Comparison of ENCODE assay signal across 8 mouse cellular contexts in the genomic region with DNA sequence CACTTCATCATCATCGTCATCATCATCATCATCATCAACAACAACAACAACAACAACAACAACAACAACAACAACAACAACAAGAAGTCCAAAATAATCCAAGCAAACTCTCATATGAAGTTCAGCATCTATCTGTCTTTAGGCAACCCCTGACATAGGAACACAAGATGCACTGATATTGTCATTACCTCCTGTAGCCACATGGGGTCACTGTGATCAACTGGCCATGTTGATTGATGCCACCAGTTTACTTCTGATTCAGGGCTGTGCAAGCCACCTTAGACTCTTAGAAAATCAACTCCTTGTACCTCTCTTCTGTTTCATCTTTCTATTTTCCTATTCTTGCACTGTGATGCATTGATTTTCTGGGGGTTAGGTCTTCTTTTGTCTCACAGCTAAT.
DNase-seq lines count a peak whose midpoint lies in the region; ATAC-seq and TF ChIP-seq lines count a peak whose summit lies in the region.

No protein-coding gene starts in this region.

- no peaks in the 10 kb centered on the region for H3K9me3 ChIP-seq in ES-E14 (ENCODE audit: control insufficient read depth, insufficient read depth, low read depth, low read length)
- no peaks in the 10 kb centered on the region for H3K9me3 ChIP-seq in forebrain, postnatal 0 days (ENCODE audit: low read length)
- no peaks in the 10 kb centered on the region for H3K9me3 ChIP-seq in lung, embryonic 14.5 days (ENCODE audit: low read depth, low read length)

- in situ Hi-C loops in ES-E14 (cut with MboI; ENCODE audit: low sequenced_read_pairs in 2 of 2, unreplicated experiment in 2 of 2), result no loop called here

- 13% methylated on average over 1 of the region's 1 CpGs for WGBS in forebrain, postnatal 0 days
- WGBS in lung, embryonic 14.5 days, result 6% methylated on average over 1 of the region's 1 CpGs

- TF ChIP-seq CTCF in forebrain, postnatal 0 days (IDR thresholded peaks at IDR 0.05; ENCODE audit: low read depth), result peak; percentile 87
- TF ChIP-seq CTCF in lung, embryonic 14.5 days (IDR thresholded peaks at IDR 0.05; ENCODE audit: low read depth), result peak; percentile 88

- H3K36me3 ChIP-seq in ES-E14 (ENCODE audit: control insufficient read depth, insufficient read depth, low read length, poor library complexity, severe bottlenecking), result no peaks in the 10 kb centered on the region
- no peaks in the 10 kb centered on the region for H3K36me3 ChIP-seq in forebrain, postnatal 0 days (ENCODE audit: insufficient read depth)
- no peaks in the 10 kb centered on the region for H3K36me3 ChIP-seq in lung, embryonic 14.5 days (ENCODE audit: insufficient read depth)

- H3K27ac ChIP-seq in ES-E14 (ENCODE audit: insufficient read depth, low read depth, low read length, poor library complexity, severe bottlenecking), result no peak overlapping the region
- H3K27ac ChIP-seq in forebrain, postnatal 0 days (ENCODE audit: low read depth, low read length), result no peak overlapping the region
- H3K27ac ChIP-seq in lung, embryonic 14.5 days (ENCODE audit: low read depth), result no peak overlapping the region

- no peak overlapping the region for H3K9ac ChIP-seq in ES-E14 (ENCODE audit: insufficient read depth, low read depth, low read length, poor library complexity, severe bottlenecking)
- no peak overlapping the region for H3K9ac ChIP-seq in forebrain, postnatal 0 days
- no peak overlapping the region for H3K9ac ChIP-seq in lung, embryonic 14.5 days

- DNase-seq in 416B (ENCODE audit: low read depth), result peak; percentile 64
- DNase-seq in ES-E14 (ENCODE audit: low read depth, low spot score), result peak; percentile 50
- DNase-seq in cerebellum, adult 11 months, result peak; percentile 5
- peak; percentile 78 for DNase-seq in forebrain, postnatal 0 days
- DNase-seq in kidney, postnatal 10 days, result peak; percentile 70
- DNase-seq in lung, embryonic 14.5 days, result peak; percentile 72
- peak; percentile 80 for DNase-seq in retina, embryonic 14.5 days (ENCODE audit: low spot score)

- no peaks in the 10 kb centered on the region for H3K27me3 ChIP-seq in forebrain, postnatal 0 days (ENCODE audit: insufficient read depth, low read length)
- H3K27me3 ChIP-seq in lung, embryonic 14.5 days (ENCODE audit: insufficient read depth, low read length), result no peaks in the 10 kb centered on the region

- no peak overlapping the region for H3K4me2 ChIP-seq in forebrain, postnatal 0 days (ENCODE audit: low read depth)
- H3K4me2 ChIP-seq in lung, embryonic 14.5 days, result no peak overlapping the region

- peak; percentile 65; the same call in 1 of the 2 replicates for ATAC-seq in forebrain, postnatal 0 days
- peak; percentile 52; the same call in 1 of the 2 replicates for ATAC-seq in lung, embryonic 14.5 days (ENCODE audit: insufficient read depth)
- no peak for ATAC-seq in erythroblast, adult 5-6 weeks (replicated peaks; ENCODE audit: low FRiP score, poor library complexity, severe bottlenecking)

- H3K4me1 ChIP-seq in ES-E14 (ENCODE audit: control insufficient read depth in 2 of 2, insufficient read depth in 2 of 2, low read length in 2 of 2, poor library complexity in 1 of 2), result no peaks in the 10 kb centered on the region
- H3K4me1 ChIP-seq in forebrain, postnatal 0 days (ENCODE audit: insufficient read depth), result no peaks in the 10 kb centered on the region
- no peaks in the 10 kb centered on the region for H3K4me1 ChIP-seq in lung, embryonic 14.5 days (ENCODE audit: insufficient read depth)

- H3K4me3 ChIP-seq in ES-E14 (ENCODE audit: insufficient read depth in 1 of 2, low read depth in 1 of 2, low read length in 2 of 2, poor library complexity in 1 of 2, severe bottlenecking in 1 of 2), result no peak overlapping the region
- no peak overlapping the region for H3K4me3 ChIP-seq in forebrain, postnatal 0 days (ENCODE audit: low read depth, low read length)
- no peak overlapping the region for H3K4me3 ChIP-seq in lung, embryonic 14.5 days (ENCODE audit: low read depth, low read length)

TF ChIP-seq in ES-E14, 5 proteins besides CTCF, POLR2A, EP300 and RAD21:
- no peak for TF ChIP-seq CHD2 (IDR thresholded peaks at IDR 0.05; ENCODE audit: low read depth, low read length)
- TF ChIP-seq MAFK (IDR thresholded peaks at IDR 0.05; ENCODE audit: insufficient read depth, low read depth, low read length), result no peak
- TF ChIP-seq ZNF384 (IDR thresholded peaks at IDR 0.05; ENCODE audit: low read depth, low read length), result no peak
- peak; percentile 31; the same call in 1 of the 2 replicates for TF ChIP-seq ZC3H11A (IDR thresholded peaks at IDR 0.05; ENCODE audit: borderline replicate concordance, low read depth, low read length)

Comparison
In these comparisons a context has a peak if more than half of its experiments do, and no peak if none do; other contexts are left out.
1. DNase-seq: peak in every context shown above with its lines; median percentile 80 in retina, embryonic 14.5 days; 78 in forebrain, postnatal 0 days; 72 in lung, embryonic 14.5 days; 70 in kidney, postnatal 10 days; 64 in 416B; 50 in ES-E14; 5 in cerebellum, adult 11 months.